Mouse (Mus musculus): Measurements from ENCODE around the gene Thsd7b. TPM values are rescaled to one million over a fixed set of nuclear protein-coding genes. Genes with fewer than 3 reads are reported as not detected.

Gene Thsd7b
- polyA plus RNA-seq, 1 experiment from 2014 or later = 0.82 TPM

DNA sequence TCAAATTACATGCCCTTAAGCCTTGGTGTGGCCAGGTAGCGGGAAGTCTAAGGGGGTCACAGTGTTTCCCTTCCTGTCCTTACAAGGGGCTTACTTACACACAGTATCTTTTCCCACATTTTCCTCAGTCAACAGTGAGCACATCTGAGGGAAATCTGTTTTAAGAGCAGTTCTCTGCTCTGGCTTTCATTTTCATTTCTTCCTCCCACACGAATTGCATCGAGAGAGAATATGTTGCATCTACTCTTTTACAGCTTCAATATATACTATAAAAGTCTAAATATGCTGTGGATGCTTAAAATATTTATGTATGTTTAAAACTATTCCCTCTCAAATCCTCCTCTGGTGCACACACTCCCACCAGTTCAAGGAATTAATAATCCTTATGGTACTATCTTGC is 440.5 kb downstream of the Thsd7b start:
- Histone ChIP-seq H3K36me3 (ENCODE audit: control insufficient read depth, insufficient read depth, low read length) (no peaks in the 10 kb centered on the region), H3K4me3 (ENCODE audit: low read depth, low read length) (no peak overlapping the region), H3K4me1 (replicated peaks; ENCODE audit: control insufficient read depth, insufficient read depth, low read length) (no peaks in the 10 kb centered on the region), H3K27ac (ENCODE audit: low read depth, low read length) (no peak overlapping the region), H3K9ac (ENCODE audit: low read depth, low read length) (no peak overlapping the region), H3K27me3 (replicated peaks; ENCODE audit: control insufficient read depth, insufficient read depth, low read length) (no peaks in the 10 kb centered on the region), H3K4me2 (no peak overlapping the region), H3K9me3 (ENCODE audit: control insufficient read depth, low read length) (no peaks in the 10 kb centered on the region)
- DNase-seq (ENCODE audit: low spot score) (no peak), ATAC-seq (replicated peaks; ENCODE audit: low FRiP score) (no peak)
- WGBS = 91% methylated on average over 3 of the region's 3 CpGs

- no peaks in the 10 kb centered on the region for H3K4me1 ChIP-seq (replicated peaks; ENCODE audit: control insufficient read depth, insufficient read depth, low read length)
- no peak overlapping the region for H3K27ac ChIP-seq (ENCODE audit: low read depth, low read length)
- no peak overlapping the region for H3K9ac ChIP-seq (ENCODE audit: low read depth, low read length)
- DNase-seq (ENCODE audit: low spot score) (no peak), ATAC-seq (replicated peaks; ENCODE audit: low FRiP score) (no peak)
- H3K4me2 ChIP-seq = no peak overlapping the region
- no peaks in the 10 kb centered on the region for H3K9me3 ChIP-seq (ENCODE audit: control insufficient read depth, low read length)
- H3K27me3 ChIP-seq (replicated peaks; ENCODE audit: control insufficient read depth, insufficient read depth, low read length) = no peaks in the 10 kb centered on the region
- no peak overlapping the region for H3K4me3 ChIP-seq (ENCODE audit: low read depth, low read length)
- H3K36me3 ChIP-seq (ENCODE audit: control insufficient read depth, insufficient read depth, low read length) = no peaks in the 10 kb centered on the region
These were observed 446.5 kb downstream of the Thsd7b start for GRCm38 (mm10) chr1:129719592-129719991.

DNA sequence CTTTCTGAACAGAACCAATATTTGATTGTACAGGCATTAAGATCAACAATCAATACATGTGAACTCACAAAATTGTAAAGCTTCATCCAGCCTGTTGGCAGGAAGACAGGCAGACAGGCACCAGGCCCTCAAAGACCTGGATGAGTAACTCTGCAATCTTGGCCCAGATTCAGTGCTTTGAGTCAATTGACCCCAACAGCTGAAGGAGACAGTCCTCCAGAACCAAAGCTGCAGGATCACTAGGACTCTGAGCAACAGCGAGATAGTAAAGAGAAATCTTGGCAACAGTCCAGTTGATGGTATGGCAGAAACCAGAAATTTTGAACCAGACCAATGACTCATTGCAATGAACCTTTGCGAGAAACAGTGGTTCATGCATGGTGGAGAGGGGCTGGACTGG is 458.9 kb downstream of the Thsd7b start:
- no peak for ATAC-seq (replicated peaks; ENCODE audit: low FRiP score)
- no peak overlapping the region for H3K4me3 ChIP-seq (ENCODE audit: low read depth, low read length)
- H3K9me3 ChIP-seq (ENCODE audit: control insufficient read depth, low read length) = no peaks in the 10 kb centered on the region
- no peaks in the 10 kb centered on the region for H3K36me3 ChIP-seq (ENCODE audit: control insufficient read depth, insufficient read depth, low read length)
- DNase-seq (ENCODE audit: low spot score) = no peak
- H3K27ac ChIP-seq (ENCODE audit: low read depth, low read length) = no peak overlapping the region
- H3K9ac ChIP-seq (ENCODE audit: low read depth, low read length) = no peak overlapping the region
- no peak overlapping the region for H3K4me2 ChIP-seq
- 82% methylated on average over 2 of the region's 2 CpGs for WGBS
- H3K4me1 ChIP-seq (replicated peaks; ENCODE audit: control insufficient read depth, insufficient read depth, low read length) = no peaks in the 10 kb centered on the region
- no peaks in the 10 kb centered on the region for H3K27me3 ChIP-seq (replicated peaks; ENCODE audit: control insufficient read depth, insufficient read depth, low read length)

- DNase-seq (ENCODE audit: low spot score) (no peak), ATAC-seq (replicated peaks; ENCODE audit: low FRiP score) (no peak)
- Histone ChIP-seq H3K9me3 (ENCODE audit: control insufficient read depth, low read length) (no peaks in the 10 kb centered on the region), H3K27ac (ENCODE audit: low read depth, low read length) (no peak overlapping the region), H3K4me2 (no peak overlapping the region), H3K9ac (ENCODE audit: low read depth, low read length) (no peak overlapping the region), H3K27me3 (replicated peaks; ENCODE audit: control insufficient read depth, insufficient read depth, low read length) (no peaks in the 10 kb centered on the region), H3K4me3 (ENCODE audit: low read depth, low read length) (no peak overlapping the region), H3K36me3 (ENCODE audit: control insufficient read depth, insufficient read depth, low read length) (no peaks in the 10 kb centered on the region), H3K4me1 (replicated peaks; ENCODE audit: control insufficient read depth, insufficient read depth, low read length) (no peaks in the 10 kb centered on the region)
- WGBS = 80% methylated on average over 3 of the region's 3 CpGs
These were observed 474.5 kb downstream of the Thsd7b start for GRCm38 (mm10) chr1:129747595-129747994.

- ATAC-seq (replicated peaks; ENCODE audit: low FRiP score) = no peak
- no peak overlapping the region for H3K4me3 ChIP-seq (ENCODE audit: low read depth, low read length)
- 61% methylated on average over 1 of the region's 1 CpGs for WGBS
These were observed 483.6 kb downstream of the Thsd7b start for GRCm38 (mm10) chr1:129756548-129757240.

DNA sequence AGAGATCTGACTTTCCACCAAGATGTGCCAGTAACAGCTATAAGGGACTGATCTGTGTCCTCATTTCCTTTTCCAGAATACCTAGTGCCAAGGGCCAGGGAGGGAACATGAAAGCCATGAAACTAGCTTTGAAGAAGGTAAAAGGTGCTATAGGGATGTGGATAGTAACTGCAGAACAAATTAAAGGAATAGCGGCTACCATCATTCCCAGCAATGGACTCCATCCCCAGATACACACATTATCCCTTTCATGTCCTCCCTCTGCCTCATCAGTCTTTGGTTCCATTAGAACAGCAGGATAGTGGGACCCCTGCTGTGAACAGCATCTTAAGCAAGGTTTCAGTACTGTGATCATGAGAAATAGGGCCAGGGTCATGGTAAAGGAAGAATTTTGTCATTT is 485.9 kb downstream of the Thsd7b start:
- no peak overlapping the region for H3K27ac ChIP-seq (ENCODE audit: low read depth, low read length)
- H3K9me3 ChIP-seq (ENCODE audit: control insufficient read depth, low read length) = no peaks in the 10 kb centered on the region
- no peak overlapping the region for H3K4me3 ChIP-seq (ENCODE audit: low read depth, low read length)
- no peak for DNase-seq (ENCODE audit: low spot score)
- H3K4me2 ChIP-seq = no peak overlapping the region
- no peak for ATAC-seq (replicated peaks; ENCODE audit: low FRiP score)
- H3K27me3 ChIP-seq (replicated peaks; ENCODE audit: control insufficient read depth, insufficient read depth, low read length) = no peaks in the 10 kb centered on the region
- WGBS = 72% methylated on average over 1 of the region's 1 CpGs
- no peaks in the 10 kb centered on the region for H3K36me3 ChIP-seq (ENCODE audit: control insufficient read depth, insufficient read depth, low read length)
- no peaks in the 10 kb centered on the region for H3K4me1 ChIP-seq (replicated peaks; ENCODE audit: control insufficient read depth, insufficient read depth, low read length)
- no peak overlapping the region for H3K9ac ChIP-seq (ENCODE audit: low read depth, low read length)

More at GRCm38 (mm10) chr1:129756548-129757240, 483.6 kb downstream of the Thsd7b start:
- Histone ChIP-seq H3K9ac (ENCODE audit: low read depth, low read length) (no peak overlapping the region), H3K4me1 (replicated peaks; ENCODE audit: control insufficient read depth, insufficient read depth, low read length) (no peaks in the 10 kb centered on the region), H3K9me3 (ENCODE audit: control insufficient read depth, low read length) (no peaks in the 10 kb centered on the region), H3K36me3 (ENCODE audit: control insufficient read depth, insufficient read depth, low read length) (no peaks in the 10 kb centered on the region), H3K27ac (ENCODE audit: low read depth, low read length) (no peak overlapping the region), H3K4me2 (no peak overlapping the region), H3K27me3 (replicated peaks; ENCODE audit: control insufficient read depth, insufficient read depth, low read length) (no peaks in the 10 kb centered on the region)
- DNase-seq (ENCODE audit: low spot score) = no peak

DNA sequence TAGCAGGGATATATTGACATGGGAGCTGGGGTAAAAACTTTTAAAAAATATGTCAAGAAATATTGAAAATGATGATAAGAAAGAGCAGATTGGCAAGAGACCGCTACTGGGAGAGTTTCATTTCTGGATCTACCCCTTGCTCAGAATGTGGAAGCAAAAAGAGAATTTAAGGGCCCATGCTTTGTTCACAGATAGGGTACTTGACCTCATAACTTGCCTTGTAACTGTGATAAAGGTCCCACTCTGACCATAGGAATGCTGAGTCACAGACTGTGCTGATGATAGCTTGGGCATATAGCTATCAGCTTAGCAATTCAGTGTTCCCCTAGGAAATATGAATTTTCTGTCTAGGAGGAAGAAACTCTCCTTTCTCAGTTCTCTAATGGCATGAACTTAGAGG is 488.1 kb downstream of the Thsd7b start:
- no peaks in the 10 kb centered on the region for H3K36me3 ChIP-seq (ENCODE audit: control insufficient read depth, insufficient read depth, low read length)
- H3K9me3 ChIP-seq (ENCODE audit: control insufficient read depth, low read length) = no peaks in the 10 kb centered on the region
- H3K4me2 ChIP-seq = no peak overlapping the region
- no peaks in the 10 kb centered on the region for H3K27me3 ChIP-seq (replicated peaks; ENCODE audit: control insufficient read depth, insufficient read depth, low read length)
- H3K27ac ChIP-seq (ENCODE audit: low read depth, low read length) = no peak overlapping the region
- WGBS = 47% methylated on average over 1 of the region's 1 CpGs
- no peak overlapping the region for H3K9ac ChIP-seq (ENCODE audit: low read depth, low read length)
- no peak overlapping the region for H3K4me3 ChIP-seq (ENCODE audit: low read depth, low read length)
- ATAC-seq (replicated peaks; ENCODE audit: low FRiP score) = peak; percentile 64; the same call in 1 of the 2 replicates
- no peaks in the 10 kb centered on the region for H3K4me1 ChIP-seq (replicated peaks; ENCODE audit: control insufficient read depth, insufficient read depth, low read length)
- DNase-seq (ENCODE audit: low spot score) = no peak

DNA sequence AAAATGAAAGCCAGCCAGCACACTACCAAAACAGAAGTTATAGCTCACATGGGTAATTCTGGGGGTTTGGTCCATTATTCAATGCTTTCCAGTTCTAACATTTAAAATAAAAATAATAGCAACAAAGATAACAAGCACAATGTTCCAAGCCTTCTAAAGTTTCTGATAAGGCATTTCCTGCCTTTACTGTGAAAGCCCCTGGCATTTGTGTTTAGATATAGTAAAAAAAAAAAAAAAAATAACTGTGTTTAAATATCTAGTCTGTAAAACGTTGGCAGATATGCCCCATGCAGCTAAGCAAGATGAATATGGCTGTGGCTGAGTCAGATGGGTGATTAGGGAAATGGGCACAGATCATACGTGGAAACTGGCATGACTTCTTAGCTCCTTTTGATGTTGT is 491.6 kb downstream of the Thsd7b start:
- Histone ChIP-seq H3K9ac (ENCODE audit: low read depth, low read length) (no peak overlapping the region), H3K4me2 (no peak overlapping the region), H3K9me3 (ENCODE audit: control insufficient read depth, low read length) (no peaks in the 10 kb centered on the region), H3K27me3 (replicated peaks; ENCODE audit: control insufficient read depth, insufficient read depth, low read length) (no peaks in the 10 kb centered on the region), H3K4me3 (ENCODE audit: low read depth, low read length) (no peak overlapping the region), H3K27ac (ENCODE audit: low read depth, low read length) (no peak overlapping the region), H3K4me1 (replicated peaks; ENCODE audit: control insufficient read depth, insufficient read depth, low read length) (no peaks in the 10 kb centered on the region), H3K36me3 (ENCODE audit: control insufficient read depth, insufficient read depth, low read length) (no peaks in the 10 kb centered on the region)
- 31% methylated on average over 2 of the region's 2 CpGs for WGBS
- ATAC-seq (replicated peaks; ENCODE audit: low FRiP score) = no peak
- no peak for DNase-seq (ENCODE audit: low spot score)

DNA sequence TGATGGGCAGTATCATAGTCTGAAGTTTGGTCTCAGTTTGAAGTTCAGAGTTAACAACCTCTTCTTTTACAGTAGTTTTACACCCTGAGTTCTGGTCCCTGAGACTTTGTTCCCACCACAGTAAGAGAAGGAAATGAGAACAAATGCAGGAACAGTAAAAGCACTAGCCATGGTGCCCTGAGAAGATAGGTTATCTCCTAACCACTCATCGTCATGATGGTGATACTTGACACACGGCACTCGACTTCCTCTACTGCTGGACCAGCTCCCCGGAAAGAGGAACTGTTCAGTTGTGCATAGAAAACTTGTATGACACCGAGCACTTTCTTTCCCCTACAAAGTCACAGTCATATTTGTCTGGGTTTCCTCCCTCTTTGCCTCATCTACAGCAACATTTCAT is 504.0 kb downstream of the Thsd7b start:
- WGBS = 43% methylated on average over 5 of the region's 5 CpGs
- ATAC-seq (replicated peaks; ENCODE audit: low FRiP score) (no peak), DNase-seq (ENCODE audit: low spot score) (no peak)
- H3K9ac ChIP-seq (ENCODE audit: low read depth, low read length) = no peak overlapping the region
- H3K27me3 ChIP-seq (replicated peaks; ENCODE audit: control insufficient read depth, insufficient read depth, low read length) = no peaks in the 10 kb centered on the region
- H3K4me1 ChIP-seq (replicated peaks; ENCODE audit: control insufficient read depth, insufficient read depth, low read length) = no peaks in the 10 kb centered on the region
- no peak overlapping the region for H3K4me2 ChIP-seq
- H3K4me3 ChIP-seq (ENCODE audit: low read depth, low read length) = no peak overlapping the region
- no peaks in the 10 kb centered on the region for H3K36me3 ChIP-seq (ENCODE audit: control insufficient read depth, insufficient read depth, low read length)
- H3K27ac ChIP-seq (ENCODE audit: low read depth, low read length) = no peak overlapping the region
- H3K9me3 ChIP-seq (ENCODE audit: control insufficient read depth, low read length) = no peaks in the 10 kb centered on the region
